Mouse (Mus musculus) T-helper 1 cell (primary cell): ENCODE data around the gene Gm7138.
"Not testable (repeated sequence)": the region's sequence is repeated elsewhere in the genome, so short reads cannot be mapped to it uniquely, and the experiment has no call there.

Source experiments
- in situ Hi-C: fragments of 300-600 bp; cut with MboI, MseI; formaldehyde crosslinking; loops from one replicate; pipeline ENCODE4 v1.15.1; 2025; ENCODE audit warnings: high pct_unique_total_duplicates

Gm7138 gene

DNA sequence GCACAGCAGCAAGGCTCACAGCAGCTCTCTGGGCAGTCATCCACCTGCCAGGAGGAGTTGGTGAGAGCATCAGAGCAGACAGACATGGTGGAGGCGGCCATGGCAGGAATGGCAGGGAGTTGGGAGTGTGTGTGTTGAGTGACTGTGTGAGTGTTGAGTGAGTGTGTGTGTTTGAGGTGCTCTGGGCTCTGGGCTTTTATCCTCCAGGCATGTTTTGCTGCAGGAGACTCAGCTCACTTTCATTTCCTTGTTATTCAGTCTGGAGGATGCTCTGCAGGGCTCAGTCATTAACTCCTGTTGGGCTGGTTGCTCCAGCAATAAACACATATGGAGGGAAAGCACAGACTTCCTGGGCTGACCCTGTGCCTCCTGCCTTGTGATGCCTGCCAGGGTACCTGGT lies at the start of gene Gm7138:
TSS of gene Gm7138 (minus strand) at position 101 of the 400 bp plus-strand sequence.
- in situ Hi-C loops: not testable (repeated sequence)

DNA sequence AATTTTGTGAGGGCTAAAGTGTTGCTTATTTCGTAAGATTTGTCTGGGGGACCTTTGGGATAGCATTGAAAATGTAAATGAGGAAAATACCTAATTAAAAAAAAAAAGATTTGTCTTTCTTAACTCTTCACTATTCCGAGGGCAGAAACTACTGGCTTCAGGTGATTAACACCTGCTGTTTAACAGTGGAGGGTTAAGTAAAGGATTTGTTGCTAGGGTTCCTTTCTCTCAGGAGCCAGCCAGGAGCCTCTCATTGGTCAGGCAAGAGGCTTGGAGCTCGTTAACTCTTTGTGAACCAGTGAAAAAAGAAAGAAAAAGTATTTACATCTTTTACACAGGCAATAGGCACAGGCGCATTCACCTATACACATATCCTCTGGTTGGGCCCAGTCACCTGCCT lies 42.5 kb upstream of the Gm7138 start:
- in situ Hi-C loops: no loop called here

DNA sequence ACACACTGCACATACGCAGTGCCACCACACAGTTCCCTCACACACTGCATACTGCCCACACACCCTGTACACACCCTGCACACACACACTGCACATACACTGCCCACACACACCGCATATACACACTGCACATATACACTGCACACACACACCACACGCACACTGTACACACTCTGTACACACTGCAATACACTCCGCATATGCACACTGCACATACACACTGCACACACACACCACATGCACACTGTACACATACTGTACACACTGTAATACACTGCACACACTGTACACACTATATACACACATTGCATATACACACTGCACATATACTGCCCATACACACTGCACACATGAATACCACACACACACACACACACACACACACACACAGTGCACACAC lies 41.8 kb upstream of the Gm7138 start:
- in situ Hi-C loops: no loop called here

DNA sequence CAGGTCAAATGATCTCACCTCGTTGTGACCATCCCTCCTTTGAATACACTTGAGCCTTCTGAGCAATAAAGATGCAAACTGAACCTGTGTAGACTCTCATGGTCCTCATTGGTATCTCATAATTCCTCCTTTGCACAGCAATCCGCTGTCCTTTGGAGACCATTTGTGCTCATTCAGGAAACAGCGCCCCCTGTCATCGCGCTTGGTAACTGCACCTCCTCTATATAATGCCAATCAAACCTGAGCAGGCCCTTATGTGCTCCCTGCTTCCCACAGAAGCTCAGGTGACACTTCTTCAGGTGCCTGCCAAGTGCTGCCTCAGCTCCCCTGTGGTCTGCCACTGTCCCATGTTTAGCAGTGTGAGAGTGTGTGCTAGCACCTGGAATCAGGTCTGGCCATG lies 38.8 kb upstream of the Gm7138 start:
- in situ Hi-C loops: no loop called here

DNA sequence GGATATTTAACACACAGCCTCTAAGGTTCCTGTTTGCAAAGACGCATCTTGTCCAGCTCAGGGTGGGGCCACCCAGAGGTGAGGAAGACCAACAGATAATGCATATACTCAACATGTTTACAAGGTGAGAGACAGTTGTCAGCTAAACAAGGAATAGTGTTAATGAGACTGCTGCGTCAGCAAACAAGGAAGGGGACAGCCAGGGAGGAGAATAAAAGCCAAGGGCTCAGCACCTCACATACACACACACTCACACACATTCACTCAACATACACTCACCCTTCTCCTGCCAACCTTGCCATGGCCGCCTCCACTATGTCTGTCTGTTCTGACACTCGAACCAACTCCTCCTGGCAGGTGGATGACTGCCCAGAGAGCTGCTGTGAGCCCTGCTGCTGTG lies 37.6 kb upstream of the Gm7138 start, which contains the start of gene Gm2696:
TSS of gene Gm2696 (plus strand) at position 301 of the 400 bp plus-strand sequence.
- in situ Hi-C loops: no loop called here

DNA sequence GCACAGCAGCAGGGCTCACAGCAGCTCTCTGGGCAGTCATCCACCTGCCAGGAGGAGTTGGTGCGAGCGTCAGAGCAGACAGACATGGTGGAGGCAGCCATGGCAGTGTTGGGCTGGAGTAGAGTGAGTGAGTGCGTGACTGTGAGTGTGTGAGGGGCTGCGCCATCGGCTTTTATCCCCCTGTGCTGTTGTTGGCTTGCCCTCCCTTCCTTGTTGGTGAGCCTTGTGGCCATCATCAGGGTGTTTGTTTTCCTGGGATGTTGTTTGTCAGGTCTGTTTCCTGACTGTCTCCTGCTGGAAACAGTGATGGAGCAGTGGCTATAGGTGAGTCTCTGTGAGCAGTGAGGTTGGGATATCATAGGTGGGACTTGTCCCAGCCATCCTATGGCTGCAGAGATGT lies 35.0 kb upstream of the Gm7138 start, which contains the start of gene Gm9507:
TSS of gene Gm9507 (minus strand) at position 101 of the 400 bp plus-strand sequence.
- in situ Hi-C loops: no loop called here

DNA sequence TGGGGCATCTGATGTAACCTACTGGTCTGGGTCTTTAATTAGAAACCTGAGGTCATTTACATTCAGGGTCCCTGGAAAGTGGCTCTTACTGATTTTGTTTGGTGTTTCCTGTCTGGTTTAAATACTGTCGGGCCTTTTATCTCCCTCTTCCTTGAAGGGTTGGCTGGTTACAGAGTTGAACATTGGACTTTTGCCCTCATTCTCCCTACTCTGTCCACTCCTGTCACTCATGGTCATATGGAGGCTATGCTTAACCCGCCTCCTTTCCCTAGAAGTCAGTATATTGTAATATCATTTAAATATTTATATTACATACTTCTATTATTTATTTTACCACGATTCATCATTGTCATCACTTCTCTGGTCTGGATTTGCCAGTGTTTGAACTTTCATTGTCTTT lies 27.4 kb upstream of the Gm7138 start:
- in situ Hi-C loops: no loop called here

DNA sequence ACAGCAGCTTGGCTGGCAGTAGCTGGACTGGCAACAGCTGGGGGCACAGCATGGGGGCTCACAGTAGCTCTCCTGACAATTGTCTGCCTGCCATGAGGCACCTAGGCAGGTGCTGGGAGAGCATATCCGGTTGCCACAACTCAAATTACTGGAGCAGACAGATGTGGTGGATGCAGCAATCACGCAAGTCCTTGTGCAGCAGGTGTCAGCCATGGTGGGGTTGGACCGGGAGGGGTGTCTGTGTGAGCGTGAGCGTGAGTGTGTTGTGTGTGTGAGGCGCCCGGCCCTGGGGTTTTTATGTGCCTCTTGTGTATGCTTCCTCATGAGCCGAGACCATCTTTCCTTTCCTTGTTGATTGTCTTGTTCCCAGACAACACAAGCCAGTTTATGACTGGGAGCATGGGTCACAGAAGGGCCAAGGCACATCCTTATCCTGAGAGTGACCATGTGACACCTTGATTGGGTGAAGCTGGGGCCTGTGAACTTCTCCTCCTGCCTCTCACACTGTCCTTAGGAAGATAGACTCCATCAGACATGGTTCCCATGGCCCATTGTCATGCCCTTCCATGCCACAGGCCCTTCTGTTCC lies 22.3 kb upstream of the Gm7138 start, which contains the start of gene Gm19668:
TSS of gene Gm19668 (minus strand) at position 213 of the 588 bp plus-strand sequence.
- in situ Hi-C loops: no loop called here

DNA sequence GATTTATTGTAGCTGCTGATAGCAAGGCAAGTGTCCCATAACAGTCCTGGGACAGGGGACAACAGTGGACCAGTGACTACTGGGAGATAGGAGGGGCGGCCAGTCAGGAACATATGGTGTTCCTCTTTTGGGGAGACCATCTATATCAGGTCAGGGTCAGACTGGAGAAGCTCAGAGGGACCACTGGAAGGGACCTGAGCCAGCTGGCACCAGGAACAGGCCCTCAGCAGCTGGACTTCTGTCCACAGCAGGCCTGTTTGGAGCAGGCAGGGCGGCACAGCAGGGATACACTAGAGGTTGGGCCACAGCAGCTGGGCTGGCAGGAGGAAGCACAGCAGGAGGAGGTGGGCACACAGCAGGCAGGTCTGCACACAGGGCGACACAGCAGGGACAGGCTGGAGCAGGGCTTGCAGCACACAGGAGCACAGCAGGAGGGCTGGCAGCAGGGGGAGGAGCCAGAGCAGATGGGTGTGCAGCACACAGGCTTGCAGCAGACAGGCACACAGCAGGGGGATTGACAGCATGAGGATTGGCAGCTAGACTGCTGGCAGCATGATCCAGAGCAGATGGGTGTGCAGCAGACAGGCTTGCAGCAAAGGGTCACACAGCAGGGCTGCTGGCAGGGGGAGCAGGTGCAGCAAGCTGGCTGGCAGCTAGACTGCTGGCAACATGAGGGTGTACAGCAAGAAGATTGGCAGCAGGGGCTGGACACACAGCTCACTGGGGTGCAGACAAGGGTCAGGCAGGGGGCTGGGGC lies 21.6 kb upstream of the Gm7138 start:
- in situ Hi-C loops: not testable (repeated sequence)

DNA sequence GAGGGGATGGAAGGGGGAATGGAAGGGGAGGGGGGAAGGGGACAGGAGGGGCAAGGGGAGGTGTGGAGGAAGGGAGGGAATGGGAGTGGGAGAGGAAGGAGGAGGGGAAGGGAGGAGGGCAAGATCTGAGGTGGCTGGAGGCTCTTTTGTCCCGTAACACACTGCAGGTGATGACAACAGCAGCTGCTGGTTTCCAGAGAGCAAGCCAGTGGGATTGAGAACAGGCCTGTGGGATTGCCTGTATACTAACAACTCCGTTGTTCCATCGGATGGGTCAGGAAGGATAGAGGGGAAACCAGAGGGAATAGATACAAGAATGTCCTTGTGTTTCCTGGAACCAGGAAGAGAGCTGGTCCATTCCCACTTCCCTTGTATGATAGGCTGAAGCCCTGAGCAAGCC lies 20.9 kb upstream of the Gm7138 start:
- in situ Hi-C loops: no loop called here

DNA sequence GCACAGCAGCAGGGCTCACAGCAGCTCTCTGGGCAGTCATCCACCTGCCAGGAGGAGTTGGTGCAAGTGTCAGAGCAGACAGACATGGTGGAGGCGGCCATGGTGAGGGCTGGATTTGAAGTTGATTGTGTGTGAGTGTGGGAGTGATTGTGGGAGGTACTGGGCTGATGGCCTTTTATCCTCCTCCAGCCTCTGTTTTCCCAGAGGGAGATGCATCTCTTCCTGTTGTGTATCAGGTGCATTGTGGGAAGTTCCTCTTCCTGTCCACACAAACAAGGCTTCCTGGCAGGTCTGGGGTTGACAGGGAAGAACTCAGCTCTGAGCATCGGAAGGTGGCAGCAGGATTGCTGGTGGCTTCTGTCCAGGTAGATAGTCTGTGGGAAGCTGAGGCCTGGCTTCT lies 18.2 kb upstream of the Gm7138 start, which contains the start of gene Gm9639:
TSS of gene Gm9639 (minus strand) at position 101 of the 400 bp plus-strand sequence.
- in situ Hi-C loops: no loop called here

DNA sequence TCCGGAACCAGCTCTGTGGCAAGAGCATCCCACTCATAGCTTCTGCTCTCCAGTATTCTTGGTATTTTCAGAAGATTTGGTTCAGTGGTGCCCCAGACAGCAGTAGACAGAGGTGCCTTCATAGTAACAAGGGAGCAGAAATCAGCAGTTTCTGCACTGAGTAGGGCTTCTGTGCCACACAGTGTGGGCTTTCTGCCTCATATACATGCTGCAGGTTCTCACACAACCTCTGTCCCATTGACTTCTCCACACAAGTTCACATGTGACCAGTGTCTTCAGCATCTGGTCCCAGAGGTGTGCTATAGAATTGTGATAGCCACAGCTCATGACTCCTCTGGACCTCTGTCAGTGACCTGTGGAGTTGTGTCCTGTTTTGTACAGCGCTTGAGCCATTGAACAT lies 11.9 kb upstream of the Gm7138 start:
- in situ Hi-C loops: no loop called here

DNA sequence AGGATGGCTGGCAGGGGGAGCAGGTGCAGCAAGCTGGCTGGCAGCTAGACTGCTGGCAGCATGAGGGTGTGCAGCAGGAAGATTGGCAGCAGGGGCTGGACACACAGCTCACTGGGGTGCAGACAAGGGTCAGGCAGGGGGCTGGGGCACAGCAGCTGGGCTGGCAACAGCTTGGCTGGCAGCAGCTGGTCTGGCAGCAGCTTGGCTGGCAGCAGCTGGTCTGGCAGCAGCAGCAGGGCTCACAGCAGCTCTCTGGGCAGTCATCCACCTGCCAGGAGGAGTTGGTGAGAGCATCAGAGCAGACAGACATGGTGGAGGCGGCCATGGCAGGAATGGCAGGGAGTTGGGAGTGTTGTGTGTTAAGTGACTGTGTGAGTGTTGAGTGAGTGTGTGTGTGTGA lies 11.1 kb upstream of the Gm7138 start, which contains the start of gene Gm7137:
TSS of gene Gm7137 (minus strand) at position 325 of the 400 bp plus-strand sequence.
- in situ Hi-C loops: not testable (repeated sequence)

DNA sequence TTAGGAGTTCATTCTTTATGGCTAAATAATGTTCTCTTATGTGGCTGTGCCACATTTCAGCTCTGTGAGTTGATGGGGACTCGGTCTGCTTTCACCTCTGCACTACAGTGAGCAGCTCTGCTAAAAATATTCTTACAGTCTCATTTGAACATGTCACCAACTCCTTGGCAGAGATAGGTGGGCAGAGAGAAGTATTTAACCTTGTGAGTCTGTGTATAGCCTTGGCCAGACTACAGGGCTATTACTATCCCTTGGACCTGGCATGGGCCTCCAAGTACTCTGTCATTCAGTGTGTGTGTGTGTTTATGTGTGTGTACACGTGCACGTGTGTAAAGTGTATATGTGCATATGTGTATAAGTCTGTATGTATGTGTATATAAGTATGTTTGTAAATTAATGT lies 6.7 kb upstream of the Gm7138 start:
- in situ Hi-C loops: not testable (repeated sequence)

DNA sequence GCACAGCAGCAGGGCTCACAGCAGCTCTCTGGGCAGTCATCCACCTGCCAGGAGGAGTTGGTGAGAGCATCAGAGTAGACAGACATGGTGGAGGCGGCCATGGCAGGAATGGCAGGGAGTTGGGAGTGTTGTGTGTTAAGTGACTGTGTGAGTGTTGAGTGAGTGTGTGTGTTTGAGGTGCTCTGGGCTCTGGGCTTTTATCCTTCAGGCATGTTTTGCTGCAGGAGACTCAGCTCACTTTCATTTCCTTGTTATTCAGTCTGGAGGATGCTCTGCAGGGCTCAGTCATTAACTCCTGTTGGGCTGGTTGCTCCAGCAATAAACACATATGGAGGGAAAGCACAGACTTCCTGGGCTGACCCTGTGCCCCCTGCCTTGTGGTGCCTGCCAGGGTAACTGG lies 5.7 kb upstream of the Gm7138 start, which contains the start of gene Gm3250:
TSS of gene Gm3250 (minus strand) at position 101 of the 400 bp plus-strand sequence.
- in situ Hi-C loops: not testable (repeated sequence)

DNA sequence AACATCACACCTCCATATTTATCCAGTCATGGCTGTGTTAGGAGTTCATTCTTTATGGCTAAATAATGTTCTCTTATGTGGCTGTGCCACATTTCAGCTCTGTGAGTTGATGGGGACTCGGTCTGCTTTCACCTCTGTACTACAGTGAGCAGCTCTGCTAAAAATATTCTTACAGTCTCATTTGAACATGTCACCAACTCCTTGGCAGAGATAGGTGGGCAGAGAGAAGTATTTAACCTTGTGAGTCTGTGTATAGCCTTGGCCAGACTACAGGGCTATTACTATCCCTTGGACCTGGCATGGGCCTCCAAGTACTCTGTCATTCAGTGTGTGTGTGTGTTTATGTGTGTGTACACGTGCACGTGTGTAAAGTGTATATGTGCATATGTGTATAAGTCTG lies 4.6 kb downstream of the Gm7138 start:
- in situ Hi-C loops: not testable (repeated sequence)

DNA sequence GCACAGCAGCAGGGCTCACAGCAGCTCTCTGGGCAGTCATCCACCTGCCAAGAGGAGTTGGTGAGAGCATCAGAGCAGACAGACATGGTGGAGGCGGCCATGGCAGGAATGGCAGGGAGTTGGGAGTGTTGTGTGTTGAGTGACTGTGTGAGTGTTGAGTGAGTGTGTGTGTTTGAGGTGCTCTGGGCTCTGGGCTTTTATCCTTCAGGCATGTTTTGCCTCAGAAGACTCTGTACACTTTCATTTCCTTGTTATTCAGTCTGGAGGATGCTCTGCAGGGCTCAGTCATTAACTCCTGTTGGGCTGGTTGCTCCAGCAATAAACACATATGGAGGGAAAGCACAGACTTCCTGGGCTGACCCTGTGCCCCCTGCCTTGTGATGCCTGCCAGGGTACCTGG lies 5.5 kb downstream of the Gm7138 start, which contains the start of gene Gm3238:
TSS of gene Gm3238 (minus strand) at position 101 of the 400 bp plus-strand sequence.
- in situ Hi-C loops: not testable (repeated sequence)

DNA sequence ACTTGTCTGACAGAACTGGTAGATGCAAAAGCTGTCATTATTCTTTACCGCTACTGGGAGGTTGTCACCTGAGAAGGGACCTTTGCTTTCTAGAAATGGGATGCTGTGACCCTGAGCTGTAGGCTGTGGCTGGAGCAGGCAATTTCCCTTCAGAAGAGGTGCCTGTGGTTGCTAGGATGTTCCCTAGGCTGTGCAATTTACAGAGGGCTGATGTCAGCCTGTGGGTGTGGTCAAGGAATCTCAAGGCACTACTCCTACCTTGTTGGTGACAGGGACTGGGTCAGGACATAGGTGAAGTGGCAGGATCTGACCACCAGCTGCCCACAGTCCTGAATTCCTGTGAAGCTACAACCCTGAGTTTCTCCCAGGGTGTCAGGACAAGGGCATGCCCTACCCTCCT lies 7.0 kb downstream of the Gm7138 start:
- in situ Hi-C loops: no loop called here

DNA sequence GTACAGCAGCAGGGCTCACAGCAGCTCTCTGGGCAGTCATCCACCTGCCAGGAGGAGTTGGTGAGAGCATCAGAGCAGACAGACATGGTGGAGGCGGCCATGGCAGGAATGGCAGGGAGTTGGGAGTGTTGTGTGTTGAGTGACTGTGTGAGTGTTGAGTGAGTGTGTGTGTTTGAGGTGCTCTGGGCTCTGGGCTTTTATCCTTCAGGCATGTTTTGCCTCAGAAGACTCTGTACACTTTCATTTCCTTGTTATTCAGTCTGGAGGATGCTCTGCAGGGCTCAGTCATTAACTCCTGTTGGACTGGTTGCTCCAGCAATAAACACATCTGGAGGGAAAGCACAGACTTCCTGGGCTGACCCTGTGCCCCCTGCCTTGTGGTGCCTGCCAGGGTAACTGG lies 17.2 kb downstream of the Gm7138 start, which contains the start of gene Gm3233:
TSS of gene Gm3233 (minus strand) at position 101 of the 400 bp plus-strand sequence.
- in situ Hi-C loops: not testable (repeated sequence)

DNA sequence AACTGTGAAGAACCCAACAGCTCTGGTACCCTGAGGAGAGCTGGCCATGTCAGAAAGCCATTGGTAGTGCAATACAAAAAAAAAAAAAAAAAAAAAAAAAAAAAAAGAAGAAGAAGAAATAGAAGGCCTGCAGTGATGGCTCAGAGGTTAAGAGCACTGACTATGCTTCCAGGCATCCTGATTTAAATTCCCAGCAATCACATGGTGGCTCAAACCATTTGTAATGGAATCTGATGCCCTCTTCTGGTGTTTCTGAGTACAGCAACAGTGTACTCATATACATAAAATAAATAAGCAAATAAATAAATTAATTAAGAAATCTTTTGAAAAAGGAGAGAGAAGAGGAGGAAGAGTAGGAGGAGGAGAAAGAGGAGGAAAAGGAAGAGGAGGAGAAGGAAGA lies 23.3 kb downstream of the Gm7138 start:
- in situ Hi-C loops: no loop called here

DNA sequence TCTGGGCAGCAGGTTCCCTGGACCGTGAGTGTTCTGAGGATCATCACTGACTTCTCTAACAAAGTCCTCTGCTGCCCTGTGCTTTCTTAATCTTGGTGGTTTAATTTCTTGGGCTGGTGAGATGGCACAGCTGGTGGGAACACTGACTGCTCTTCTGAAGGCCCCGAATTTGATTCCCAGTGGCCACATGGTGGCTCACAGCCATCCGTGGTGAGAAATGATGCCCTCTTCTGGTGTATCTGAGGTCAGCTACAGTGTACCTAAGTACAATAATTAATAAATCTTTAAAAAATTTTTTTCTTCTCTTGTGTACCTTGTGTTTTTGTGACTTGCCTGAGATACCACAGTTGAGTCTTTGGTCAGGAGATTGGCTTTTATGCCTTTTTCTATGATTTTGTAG lies 24.4 kb downstream of the Gm7138 start:
- in situ Hi-C loops: not testable (repeated sequence)

DNA sequence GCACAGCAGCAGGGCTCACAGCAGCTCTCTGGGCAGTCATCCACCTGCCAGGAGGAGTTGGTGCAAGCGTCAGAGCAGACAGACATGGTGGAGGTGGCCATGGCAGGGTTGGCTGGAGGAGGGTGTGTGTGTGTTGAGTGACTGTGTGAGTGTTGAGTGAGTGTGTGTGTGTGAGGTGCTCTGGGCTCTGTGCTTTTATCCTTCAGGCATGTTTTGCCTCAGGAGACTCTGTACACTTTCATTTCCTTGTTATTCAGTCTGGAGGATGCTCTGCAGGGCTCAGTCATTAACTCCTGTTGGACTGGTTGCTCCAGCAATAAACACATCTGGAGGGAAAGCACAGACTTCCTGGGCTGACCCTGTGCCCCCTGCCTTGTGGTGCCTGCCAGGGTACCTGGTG lies 25.5 kb downstream of the Gm7138 start, which contains the start of gene Gm9736:
TSS of gene Gm9736 (minus strand) at position 101 of the 400 bp plus-strand sequence.
- in situ Hi-C loops: not testable (repeated sequence)
